Mouse (Mus musculus) bone marrow macrophage, adult 2 months (primary cell): ENCODE data around the gene Cd248.

ENCODE experiments used
- CTCF ChIP-seq: IDR thresholded peaks from 2 replicates; pipeline ENCODE4 v1.5.1; 2012; ENCODE audit warnings: low read depth, mild to moderate bottlenecking, low read length, moderate library complexity
- POLR2A ChIP-seq: IDR thresholded peaks from 2 replicates; pipeline ENCODE4 v1.6.1; 2012; ENCODE audit warnings: mild to moderate bottlenecking, low read depth, low read length, borderline replicate concordance

DNA sequence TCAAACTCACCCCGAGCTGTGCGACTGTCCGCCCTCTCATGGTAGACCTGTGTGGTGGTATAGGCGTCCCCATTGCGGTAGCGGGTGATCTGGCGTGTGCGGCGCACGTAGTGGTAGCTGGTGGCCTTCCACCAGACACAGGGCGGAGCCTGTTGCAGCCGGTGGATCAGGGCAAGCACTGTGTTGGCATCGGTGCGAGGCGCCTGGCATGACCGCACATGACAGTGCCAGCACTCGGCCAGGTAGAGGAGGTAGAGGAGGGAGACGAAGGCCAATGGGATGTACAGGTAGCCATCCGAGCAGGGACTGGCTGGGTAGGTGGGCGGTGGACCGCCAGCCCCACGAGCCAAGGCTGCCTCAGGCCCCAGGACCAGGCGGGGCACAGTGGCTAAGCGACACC is 14.7 kb downstream of the Cd248 start:
- TF ChIP-seq POLR2A (no peak), CTCF (no peak)
